Mouse (Mus musculus) stomach, postnatal 0 days (tissue): ENCODE data around the gene Ppm1j.
"Not testable (repeated sequence)": the region's sequence is repeated elsewhere in the genome, so short reads cannot be mapped to it uniquely, and the experiment has no call there.

ENCODE experiments used
- CTCF ChIP-seq: IDR thresholded peaks from 2 replicates; pipeline ENCODE4 v1.5.1; 2016; ENCODE audit warnings: antibody characterized with exemption, low read depth, mild to moderate bottlenecking, moderate library complexity
- EP300 ChIP-seq: optimal IDR thresholded peaks from 2 replicates; pipeline ENCODE3; 2016; ENCODE audit warnings: antibody characterized with exemption

- not testable (repeated sequence) for TF ChIP-seq CTCF, EP300
Measured at GRCm38 (mm10) chr3:104813227-104813626, 32.4 kb downstream of the Ppm1j start.
